Mouse (Mus musculus) cortical plate, adult 2 months (tissue): ENCODE data around the gene Samhd1.

Source experiments
- CTCF ChIP-seq: fragments of 200-500 bp; IDR thresholded peaks from 2 replicates; pipeline ENCODE4 v1.5.1; 2011; ENCODE audit warnings: mild to moderate bottlenecking, control low read depth, low read length; ENCODE audit not compliant: insufficient read depth; ENCODE audit errors: extremely low read depth
- POLR2A ChIP-seq: fragments of 200-500 bp; IDR thresholded peaks from 2 replicates; pipeline ENCODE4 v1.6.1; 2011; ENCODE audit warnings: mild to moderate bottlenecking, low read length, control low read depth; ENCODE audit not compliant: insufficient read depth; ENCODE audit errors: extremely low read depth

- TF ChIP-seq CTCF (no peak), POLR2A (no peak)
Measured at GRCm38 (mm10) chr2:157145173-157145572, 10.1 kb upstream of the Samhd1 start.
